Mouse (Mus musculus) retina, postnatal 7 days (tissue): Measurements from ENCODE around the gene Fam171a1.
"Not testable (repeated sequence)": the region's sequence is repeated elsewhere in the genome, so short reads cannot be mapped to it uniquely, and the experiment has no call there.

ENCODE experiments used
- DNase-seq: peaks from one replicate; pipeline ENCODE4 v3.0.0-alpha.2; 2012; ENCODE audit warnings: low read depth, low spot score

Fam171a1 gene

GRCm38 (mm10) chr2:3171774-3172173 is 57.8 kb downstream of the Fam171a1 start:
- DNase-seq = no peak

- no peak for DNase-seq
Observed at GRCm38 (mm10) chr2:3172656-3173055, 58.6 kb downstream of the Fam171a1 start.

- no peak for DNase-seq
Observed at GRCm38 (mm10) chr2:3174890-3175289, 60.9 kb downstream of the Fam171a1 start.

- DNase-seq = not testable (repeated sequence)
Observed at GRCm38 (mm10) chr2:3175988-3176387, 62.0 kb downstream of the Fam171a1 start.

- DNase-seq = peak; percentile 8
Observed at GRCm38 (mm10) chr2:3176751-3177150, 62.7 kb downstream of the Fam171a1 start.

- DNase-seq = no peak
Observed at GRCm38 (mm10) chr2:3180550-3180949, 66.5 kb downstream of the Fam171a1 start.

- DNase-seq = peak; percentile 21
Observed at GRCm38 (mm10) chr2:3183656-3184055, 69.6 kb downstream of the Fam171a1 start.

- DNase-seq = no peak
Observed at GRCm38 (mm10) chr2:3185335-3185734, 71.3 kb downstream of the Fam171a1 start.

- no peak for DNase-seq
Observed at GRCm38 (mm10) chr2:3188745-3189475, 74.9 kb downstream of the Fam171a1 start.

GRCm38 (mm10) chr2:3191149-3191548 is 77.1 kb downstream of the Fam171a1 start:
- DNase-seq = no peak

GRCm38 (mm10) chr2:3195511-3195910 is 81.5 kb downstream of the Fam171a1 start:
- no peak for DNase-seq

GRCm38 (mm10) chr2:3200422-3200821 is 86.4 kb downstream of the Fam171a1 start:
- DNase-seq = no peak

- DNase-seq = no peak
Observed at GRCm38 (mm10) chr2:3206975-3207642, 93.1 kb downstream of the Fam171a1 start.

GRCm38 (mm10) chr2:3215480-3215879 is 101.5 kb downstream of the Fam171a1 start:
- no peak for DNase-seq

- DNase-seq = no peak
Observed at GRCm38 (mm10) chr2:3216617-3217016, 102.6 kb downstream of the Fam171a1 start.

GRCm38 (mm10) chr2:3217577-3217976 is 103.6 kb downstream of the Fam171a1 start:
- not testable (repeated sequence) for DNase-seq

GRCm38 (mm10) chr2:3218225-3218624 is 104.2 kb downstream of the Fam171a1 start:
- DNase-seq = no peak

- DNase-seq = no peak
Observed at GRCm38 (mm10) chr2:3228475-3228874, 114.5 kb downstream of the Fam171a1 start.

GRCm38 (mm10) chr2:3229060-3229459 is 115.0 kb downstream of the Fam171a1 start:
- DNase-seq = peak; percentile 53

GRCm38 (mm10) chr2:3239255-3239654 is 125.2 kb downstream of the Fam171a1 start:
- DNase-seq = no peak

GRCm38 (mm10) chr2:3244251-3244650 is 130.2 kb downstream of the Fam171a1 start:
- DNase-seq = no peak

GRCm38 (mm10) chr2:3251309-3251708 is 137.3 kb downstream of the Fam171a1 start:
- DNase-seq = no peak

GRCm38 (mm10) chr2:3266466-3266865 is 152.4 kb downstream of the Fam171a1 start:
- no peak for DNase-seq
